Mouse (Mus musculus) urinary bladder, postnatal 10 days (tissue): ENCODE measurements around the gene Inhba.

Experiments
- DNase-seq: peaks from one replicate; pipeline ENCODE4 v3.0.0; 2022; ENCODE audit warnings: low spot score

Inhba gene

DNA sequence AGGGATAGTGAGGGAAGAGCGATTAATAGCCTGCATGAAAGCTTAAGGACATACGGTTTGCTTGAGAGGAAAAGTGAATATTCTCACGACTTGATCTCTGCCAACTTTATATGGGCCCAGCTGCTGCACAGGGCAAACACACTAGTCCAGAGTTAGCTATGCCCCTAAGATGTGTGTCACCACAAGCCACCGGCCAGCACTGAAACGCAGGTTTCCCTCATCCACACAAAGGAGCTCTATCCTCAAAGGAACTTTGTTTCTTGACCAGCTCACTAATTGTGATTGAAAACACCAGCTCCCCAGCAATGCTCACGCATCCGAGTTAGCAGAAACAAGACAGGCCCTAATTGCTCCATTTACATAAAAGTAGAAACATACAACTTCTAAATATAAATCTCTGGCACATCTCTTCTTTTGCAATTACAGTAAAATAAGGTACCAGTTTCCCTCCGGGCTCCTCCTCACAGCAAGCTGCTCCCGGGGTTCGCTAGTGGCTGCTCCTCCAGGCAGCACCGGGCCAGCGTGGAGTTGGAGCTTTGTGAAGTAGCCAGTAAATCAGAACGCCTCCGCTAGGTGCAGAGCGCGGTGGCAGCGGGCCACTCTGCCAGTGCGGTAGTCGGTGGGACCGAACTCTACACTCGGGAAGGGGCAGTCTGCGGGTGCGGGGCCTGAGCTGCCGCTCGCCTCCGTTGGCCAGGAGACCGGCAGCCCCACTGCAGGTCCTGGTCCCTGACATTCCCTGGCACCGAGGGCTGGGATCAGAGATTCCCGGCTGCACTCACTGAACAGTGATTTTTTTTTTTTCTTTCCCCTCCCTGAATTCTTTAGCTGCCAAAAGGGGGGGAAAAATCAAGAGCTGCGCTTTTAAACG is at the start of gene Inhba:
Inhba (plus strand) TSS at position 480 of the 871 bp plus-strand sequence.
- DNase-seq = no peak

DNA sequence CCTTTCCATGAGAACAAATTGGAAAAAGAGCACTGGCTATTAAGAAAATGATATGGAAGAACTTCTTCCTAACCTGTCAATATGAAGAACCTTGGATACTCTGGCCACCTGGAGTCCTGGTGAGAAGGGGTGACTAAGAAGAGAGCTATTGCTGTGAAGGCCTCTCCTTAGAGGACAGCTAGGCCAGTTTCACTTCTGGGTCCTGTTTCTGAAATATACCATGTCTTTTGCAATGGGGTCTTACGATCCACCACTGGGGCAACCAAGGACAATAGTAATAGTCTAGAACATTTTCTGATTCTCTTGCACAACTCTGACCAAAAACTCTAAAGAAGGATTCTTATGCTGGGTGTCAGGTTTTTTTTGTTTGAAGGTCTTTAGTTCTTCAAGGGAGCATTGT is 35.1 kb upstream of the Inhba start:
- no peak for DNase-seq

DNA sequence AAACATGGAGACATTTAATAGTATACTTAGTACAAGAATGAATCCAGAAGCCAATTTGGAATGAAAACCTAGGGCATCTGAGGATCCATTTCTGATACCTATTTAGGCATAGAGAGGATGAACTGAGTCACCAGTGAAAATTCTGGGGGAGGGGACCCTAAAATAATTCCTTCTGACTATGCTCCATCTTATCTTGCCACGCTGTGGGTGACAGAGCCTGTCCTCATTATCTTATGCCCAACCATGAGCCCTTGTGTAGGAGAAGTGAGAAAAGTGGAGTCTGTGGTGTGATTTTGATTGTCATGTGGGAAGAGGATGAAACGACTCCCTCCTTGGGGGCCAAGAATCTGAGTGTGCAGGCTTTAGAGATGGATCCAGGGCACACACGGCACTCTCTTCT is 32.1 kb upstream of the Inhba start:
- no peak for DNase-seq

DNA sequence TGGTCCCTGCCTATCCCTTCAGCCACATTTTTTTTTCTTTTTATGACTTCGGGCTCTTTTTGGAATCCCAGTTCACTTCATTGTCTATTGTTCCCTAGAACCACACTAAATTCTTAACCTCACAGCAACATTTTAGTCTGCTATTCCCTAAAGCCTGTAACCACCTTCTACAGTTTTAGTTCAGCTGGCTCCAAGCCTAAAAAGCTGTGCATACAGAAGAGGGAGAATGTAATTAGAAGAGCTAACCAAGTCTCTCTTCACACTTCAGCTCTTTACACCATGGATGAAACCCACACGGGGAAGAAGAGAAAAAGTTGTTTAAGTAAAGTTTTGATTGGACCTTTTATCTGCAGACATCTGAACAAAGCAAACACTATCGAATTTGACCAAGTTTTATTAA is 29.6 kb upstream of the Inhba start:
- DNase-seq = no peak

DNA sequence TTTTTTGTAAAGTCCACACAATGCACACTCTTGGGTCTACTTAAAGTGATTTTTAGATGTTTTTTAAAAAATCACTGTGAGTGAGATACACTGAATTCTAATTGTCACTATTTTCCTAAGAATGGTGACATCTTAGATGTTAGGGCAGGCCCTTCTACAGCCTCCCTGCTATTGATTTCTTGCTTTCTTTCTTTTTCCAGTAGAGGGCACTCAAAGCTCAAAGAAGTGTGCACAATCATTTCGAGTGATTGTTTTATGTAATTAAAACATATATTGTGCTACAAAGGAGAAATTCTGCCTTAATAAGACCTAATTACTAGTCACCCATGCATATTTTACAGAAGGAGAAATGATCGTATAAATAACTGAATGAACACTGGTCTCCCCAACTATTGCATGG is 25.9 kb upstream of the Inhba start:
- no peak for DNase-seq

DNA sequence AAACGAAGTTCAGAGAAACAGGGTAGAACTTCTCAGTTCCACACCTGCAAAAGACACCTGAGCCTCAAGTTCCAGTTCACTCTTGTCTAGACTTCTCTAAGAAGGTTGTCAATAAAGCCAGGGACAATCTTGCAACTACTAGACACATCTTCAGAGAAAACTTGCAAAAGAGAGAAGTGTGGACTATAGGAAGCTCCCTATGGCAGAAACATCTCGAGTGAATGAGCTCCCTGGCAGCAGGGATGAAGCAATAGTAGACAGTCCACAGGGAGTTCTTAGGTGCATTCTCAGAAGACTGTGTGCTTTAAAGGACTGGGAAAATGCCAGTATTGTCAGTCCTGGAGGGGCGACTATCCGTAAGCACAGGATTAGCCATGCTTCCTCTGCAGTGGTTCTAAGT is 25.5 kb upstream of the Inhba start:
- no peak for DNase-seq

DNA sequence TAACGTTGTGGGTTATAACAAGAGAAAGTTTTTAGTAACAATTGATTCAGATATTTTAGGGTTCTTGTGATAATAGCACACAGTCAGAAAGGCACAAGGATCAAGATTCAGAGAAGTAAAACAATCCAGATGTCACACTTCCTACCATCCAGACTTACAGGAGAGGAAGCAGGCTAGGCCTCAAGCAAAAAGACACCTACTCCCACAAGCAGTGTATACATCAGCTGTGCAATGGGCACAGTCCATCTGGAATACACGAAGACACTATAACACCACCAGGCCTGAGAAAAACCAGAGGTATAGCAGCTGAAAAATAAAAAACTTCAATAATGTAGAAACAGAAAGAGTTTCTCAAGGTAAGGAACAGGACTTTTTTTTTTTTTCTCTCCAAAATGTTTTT is 16.3 kb upstream of the Inhba start:
- DNase-seq = no peak

DNA sequence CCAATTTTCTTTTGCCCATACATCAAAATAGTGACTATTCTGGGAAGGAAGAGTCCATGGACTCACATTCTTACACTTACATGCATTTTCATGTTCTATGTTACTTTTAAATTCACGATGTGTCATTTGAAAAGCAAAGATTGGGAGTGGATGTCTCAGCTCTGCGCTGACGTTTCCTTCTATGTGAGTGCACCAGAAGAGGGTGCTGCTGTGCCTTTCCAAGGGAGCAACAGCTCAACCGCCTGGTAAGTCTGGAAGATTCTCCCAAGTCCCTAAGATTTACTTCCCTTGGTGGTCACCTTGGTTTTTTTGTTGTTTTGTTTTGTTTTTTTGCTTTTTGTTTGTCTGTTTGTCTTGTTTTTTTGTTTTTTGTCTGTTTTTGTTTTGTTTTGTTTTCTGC is 6.1 kb upstream of the Inhba start:
- DNase-seq = no peak

DNA sequence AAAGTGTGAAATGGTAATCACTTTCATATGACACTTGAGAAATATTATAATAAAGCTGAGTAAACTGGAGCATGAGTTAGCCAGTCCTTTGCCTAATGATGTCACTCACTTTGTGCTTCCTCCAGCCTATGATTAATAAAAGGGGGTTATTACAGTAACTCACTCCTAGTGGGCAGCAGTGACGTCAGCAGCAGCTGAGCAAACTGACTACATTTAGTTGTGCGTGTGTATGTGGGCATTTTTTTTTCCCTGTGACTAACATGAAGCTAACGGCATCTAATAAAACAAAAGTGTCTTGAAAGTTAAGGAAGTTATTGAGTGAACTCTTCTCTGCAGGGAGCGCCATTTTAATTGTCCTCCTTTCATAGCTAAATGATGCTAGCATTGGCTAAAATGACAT is 3.9 kb upstream of the Inhba start:
- DNase-seq = no peak

DNA sequence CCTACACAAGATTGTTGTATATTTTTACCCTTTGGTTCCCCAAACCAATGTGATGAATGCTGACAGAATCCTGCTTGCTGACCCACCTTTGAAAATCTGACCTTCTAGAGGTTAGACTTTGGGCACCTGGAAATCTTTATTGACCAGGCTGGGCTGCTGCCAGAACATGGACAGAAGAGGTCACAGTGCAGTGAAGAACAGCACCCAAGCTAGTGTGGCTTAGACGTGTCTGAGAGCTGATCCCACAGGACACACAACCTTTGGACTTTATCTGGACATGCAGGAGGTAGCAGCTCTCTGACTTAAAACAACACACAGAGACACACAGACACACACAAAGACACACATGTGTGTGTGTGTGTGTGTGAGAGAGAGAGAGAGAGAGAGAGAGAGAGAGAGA is 3.3 kb upstream of the Inhba start:
- DNase-seq = no peak

DNA sequence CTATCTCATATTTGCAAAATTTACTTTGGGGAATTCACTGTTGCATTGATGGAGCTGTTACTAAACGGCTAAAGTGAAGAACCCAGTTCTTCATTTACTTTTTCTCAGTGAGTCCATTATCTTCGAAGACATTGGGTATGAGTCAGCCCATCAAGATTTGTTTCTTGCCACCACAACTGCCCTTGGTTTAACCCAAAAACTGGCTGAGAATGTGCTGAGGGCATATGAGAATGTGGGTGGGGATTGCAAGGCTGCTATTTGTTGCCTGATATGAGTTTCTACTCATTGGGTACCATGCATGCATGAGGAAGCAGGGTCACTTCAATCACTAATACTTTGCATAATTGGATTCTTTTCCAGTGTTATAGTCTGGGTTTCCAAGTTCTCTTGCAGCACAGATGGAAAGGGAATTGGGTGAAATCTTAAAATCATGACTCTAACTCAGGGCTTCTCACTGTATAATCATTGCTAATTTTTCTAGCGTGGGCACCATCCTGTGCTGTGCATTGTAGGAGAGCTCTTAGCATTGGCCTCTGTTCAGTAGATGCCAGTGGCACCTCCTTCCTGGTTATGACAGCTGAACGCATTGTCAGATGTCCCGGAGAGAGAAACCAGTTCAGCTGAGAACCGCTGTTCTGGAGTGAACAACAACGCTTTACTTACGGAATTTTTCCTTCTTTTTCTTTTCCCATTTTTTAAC is 1.7 kb upstream of the Inhba start:
- DNase-seq = no peak

DNA sequence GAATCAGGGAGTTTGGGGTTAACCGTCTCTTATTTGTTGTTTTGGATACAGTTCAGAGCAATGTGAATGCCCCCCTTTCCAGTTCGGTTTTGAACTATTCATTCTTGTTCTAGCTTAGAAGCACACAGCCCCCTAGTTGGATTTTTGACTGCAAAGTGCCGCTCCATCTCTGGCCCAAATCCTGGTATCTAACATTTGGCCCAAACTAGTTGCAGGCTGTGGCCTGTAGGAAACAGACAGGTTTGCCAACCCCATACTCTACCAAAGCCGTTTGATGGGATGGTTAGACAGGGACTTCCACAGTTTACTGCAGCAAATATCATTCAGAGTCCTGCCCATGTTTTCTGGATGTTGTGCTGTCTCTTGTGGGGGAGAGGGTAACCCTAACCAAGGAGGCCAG is 1.1 kb upstream of the Inhba start:
- no peak for DNase-seq

DNA sequence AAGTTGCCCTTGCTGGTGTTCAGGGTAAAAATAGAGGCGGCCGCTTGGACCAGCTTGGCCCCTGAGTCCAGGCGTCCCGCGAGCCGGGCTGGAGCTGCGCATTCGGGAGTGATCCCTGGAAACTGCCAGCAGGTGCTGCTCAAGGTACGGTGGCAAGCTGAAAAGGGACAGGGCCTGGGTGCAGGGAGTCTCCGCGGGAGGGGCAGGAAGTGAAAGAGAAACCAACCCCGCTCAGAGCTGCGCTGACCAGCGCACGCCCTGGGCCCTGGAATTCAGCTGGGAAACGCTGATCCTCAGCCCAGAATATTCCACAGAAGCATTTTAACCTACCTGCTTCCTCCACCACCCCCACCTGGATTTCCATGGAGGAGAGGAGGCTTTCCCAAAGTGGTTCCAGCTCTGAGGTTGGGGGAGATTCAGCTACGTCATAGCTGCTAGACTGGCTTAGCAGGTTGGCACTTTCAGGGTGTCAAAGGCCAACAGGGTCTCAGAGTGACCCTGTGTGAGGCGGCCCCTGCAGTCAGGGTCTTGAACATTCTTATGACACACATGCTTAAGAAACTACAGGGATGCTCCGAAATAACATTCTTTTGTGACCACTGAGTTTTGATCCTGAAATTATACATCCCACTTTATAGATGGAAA is 714 bp downstream of the Inhba start:
- no peak for DNase-seq

DNA sequence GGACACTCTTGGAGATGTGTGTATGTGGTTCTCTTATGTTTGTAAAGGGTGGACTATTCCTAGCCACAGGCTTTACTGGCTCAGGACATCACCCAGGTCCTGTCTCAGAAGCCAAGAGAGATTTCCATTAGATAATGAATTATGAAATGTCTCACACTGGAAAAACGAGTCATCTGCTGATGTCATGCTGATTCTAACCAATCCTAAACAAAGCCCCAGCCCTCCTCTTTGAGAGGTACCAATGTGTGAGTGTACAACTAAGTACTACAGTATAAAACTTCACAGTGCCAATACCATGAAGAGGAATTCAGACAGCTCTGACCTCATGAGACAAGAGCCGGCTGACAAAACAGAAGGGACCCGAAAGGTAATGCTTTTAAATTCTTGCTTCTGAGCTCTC is 2.5 kb downstream of the Inhba start:
- DNase-seq = no peak

DNA sequence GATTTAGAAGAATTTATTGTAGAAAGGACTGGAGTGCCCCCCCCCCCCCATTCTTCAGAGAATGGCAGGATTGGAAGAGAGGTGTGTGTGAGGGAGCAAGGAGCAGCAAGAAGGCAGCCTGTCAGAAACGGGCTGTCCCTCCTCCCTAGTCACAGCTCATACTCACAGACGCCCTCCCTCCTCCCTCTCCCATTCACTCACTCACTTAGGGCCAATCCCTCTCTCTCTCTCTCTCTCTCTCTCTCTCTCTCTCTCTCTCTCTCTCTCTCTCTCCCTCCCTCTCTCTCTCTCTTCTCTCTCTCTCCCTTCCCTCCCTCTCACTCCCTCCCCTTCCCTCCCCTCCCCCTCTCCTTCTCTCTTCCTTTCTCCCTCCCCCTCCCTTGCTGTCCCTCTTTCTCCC is 4.9 kb downstream of the Inhba start:
- DNase-seq = no peak

DNA sequence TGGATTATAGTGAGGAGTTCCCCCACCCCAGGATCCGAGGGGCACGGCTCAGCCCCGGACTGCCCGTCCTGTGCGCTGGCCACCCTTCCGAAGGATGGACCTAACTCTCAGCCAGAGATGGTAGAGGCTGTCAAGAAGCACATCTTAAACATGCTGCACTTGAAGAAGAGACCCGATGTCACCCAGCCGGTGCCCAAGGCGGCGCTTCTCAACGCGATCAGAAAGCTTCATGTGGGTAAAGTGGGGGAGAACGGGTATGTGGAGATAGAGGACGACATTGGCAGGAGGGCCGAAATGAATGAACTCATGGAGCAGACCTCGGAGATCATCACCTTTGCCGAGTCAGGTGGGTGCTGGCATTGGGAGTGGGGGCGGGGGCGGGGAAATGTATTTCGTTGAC is 5.7 kb downstream of the Inhba start:
- DNase-seq = no peak

DNA sequence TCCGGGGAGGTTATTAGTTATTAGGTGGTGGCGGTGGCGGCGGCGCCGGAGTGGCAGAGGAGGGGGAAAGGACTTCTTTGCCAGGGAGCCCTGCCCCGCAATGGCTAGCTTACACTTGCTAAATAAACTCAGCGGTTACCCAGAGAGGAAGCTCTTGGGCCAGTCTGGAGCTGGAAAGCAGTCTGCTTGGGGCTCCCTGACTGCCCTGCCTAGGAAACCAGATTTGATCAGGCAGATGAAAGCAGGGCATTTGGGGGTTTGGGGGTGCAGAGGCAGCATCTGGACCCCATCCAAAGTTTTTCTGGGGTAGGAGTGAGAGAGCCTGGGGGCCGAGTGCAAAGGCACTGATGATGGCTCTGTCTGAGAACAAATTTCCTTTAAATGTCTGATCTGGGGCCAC is 6.1 kb downstream of the Inhba start:
- DNase-seq = no peak

DNA sequence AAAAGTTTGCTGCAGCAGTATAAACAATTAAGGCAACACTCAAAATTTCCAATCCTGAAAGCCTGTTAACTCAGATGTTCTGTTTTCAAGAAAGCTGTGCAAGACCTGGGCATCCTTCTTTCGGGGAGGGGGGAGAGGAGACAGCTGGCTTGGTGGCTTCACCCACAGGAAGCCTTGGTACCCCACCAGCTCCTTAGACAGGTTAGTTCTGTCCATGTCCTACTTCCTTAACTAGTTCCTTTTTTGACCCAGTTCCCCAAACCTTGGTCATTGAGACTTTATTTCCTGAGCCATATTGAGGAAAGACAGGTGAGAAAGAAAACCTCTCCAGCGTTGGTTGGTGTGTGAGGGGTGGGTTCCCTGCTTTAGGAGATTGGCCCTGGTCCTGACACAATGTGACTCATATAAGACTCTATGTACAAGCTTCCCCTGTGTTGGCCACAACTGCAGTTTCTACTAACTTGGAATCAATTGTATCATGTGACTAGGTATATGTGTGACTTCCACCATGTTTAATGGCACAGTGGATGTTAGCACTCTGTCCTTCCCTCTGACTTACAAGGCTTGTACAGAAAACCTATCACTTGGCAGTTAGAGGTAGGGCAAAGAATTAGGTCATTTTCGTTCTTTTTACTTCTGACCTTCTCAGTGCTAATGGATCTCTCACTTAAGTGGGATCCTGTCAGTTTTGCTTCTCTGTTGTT is 7.3 kb downstream of the Inhba start:
- no peak for DNase-seq

DNA sequence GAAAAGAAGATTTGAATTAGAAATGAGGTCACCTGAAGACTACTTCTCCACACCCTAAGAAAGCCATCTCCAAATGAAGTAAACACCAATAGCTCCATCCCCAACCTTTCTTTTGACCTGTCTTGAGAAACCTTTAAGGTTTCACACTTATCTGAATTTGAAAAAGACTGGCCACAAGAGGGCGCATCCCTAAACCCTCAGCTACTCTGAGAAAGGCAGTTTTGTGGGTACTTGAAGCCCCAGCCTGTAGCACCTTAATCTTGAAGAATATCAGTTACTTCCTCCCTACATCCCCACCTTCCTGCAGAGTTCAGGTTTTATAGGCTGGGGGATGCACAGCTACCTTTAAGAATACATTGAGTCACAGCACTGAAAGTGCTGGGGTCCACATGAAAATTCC is 9.0 kb downstream of the Inhba start:
- DNase-seq = no peak

DNA sequence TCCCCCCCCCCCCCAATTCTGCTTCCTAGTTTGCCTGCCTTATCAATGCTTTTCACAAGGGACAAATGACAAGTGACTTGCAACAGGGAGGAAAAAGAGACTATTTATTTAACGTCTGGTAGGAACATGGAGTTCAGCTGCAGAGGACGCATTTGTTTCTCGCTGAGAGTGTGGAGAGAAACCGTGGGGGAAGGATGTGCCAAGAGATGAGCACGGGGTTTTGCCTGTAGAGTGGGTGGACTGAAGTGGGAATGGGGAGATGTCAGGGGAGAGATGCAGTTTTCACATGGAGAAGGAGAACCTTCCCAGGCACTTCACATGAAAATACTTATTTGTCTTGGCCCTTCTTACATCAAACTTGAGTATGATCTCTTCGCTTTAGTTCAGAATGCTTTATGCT is 9.5 kb downstream of the Inhba start:
- no peak for DNase-seq

DNA sequence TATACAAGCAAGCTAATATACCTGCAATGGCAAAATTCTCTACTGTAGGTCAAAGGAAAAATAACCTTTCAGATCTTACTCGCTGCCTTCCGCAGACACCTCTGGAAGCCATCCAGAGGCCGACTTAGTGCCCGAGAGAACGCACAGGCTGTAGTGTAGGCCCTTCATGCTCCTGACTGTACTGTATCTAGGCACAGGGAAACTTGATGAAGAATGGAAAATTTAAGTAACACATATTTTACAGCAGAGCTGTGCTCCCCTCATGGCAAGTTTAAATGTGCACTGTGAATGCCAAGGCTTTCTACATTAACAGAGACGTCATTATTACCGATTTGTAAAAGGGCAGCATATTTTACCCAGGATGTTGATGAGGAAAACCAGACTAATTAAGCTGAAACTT is 10.2 kb downstream of the Inhba start:
- no peak for DNase-seq

DNA sequence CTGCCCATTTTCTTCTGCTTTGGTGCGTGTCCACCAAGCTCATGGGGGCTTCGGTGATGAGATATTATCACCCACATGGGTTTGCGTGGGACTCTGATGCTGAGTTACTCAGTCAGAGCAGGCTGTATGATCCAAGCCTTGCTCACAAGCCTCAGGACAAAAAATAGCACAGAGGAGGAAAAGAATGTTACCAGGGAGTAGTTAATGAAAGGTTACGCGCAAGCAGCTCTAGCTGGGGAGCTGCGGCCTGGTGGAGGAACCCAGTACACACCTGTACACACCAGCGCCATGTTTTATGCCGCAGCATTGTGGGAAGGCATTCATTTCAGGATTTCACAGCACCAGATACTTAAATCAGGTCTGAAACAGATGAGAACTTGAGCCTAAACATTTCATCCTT is 10.9 kb downstream of the Inhba start:
- no peak for DNase-seq
